Mouse (Mus musculus): ENCODE data around the gene Zscan12. TPM values are rescaled to one million over a fixed set of nuclear protein-coding genes. Genes with fewer than 3 reads are reported as not detected.

Zscan12 gene
- polyA plus RNA-seq, 1 experiment from 2014 or later, result 9.7 TPM

GRCm38 (mm10) chr13:21323405-21323804, 39.2 kb upstream of the Zscan12 start:
- H3K4me3 ChIP-seq (replicated peaks; ENCODE audit: low read depth, low read length), result no peak overlapping the region
- H3K27ac ChIP-seq, result no peak overlapping the region
- no peaks in the 10 kb centered on the region for H3K9me3 ChIP-seq (replicated peaks; ENCODE audit: low read length)
- no peak for DNase-seq (ENCODE audit: low spot score)
- H3K4me2 ChIP-seq (ENCODE audit: low read length), result 0 out of 2 replicates have a peak overlapping the region, but pooled peaks have one; percentile 23
- ATAC-seq (replicated peaks; ENCODE audit: low FRiP score, low read depth), result no peak
- no peak for TF ChIP-seq CTCF (IDR thresholded peaks at IDR 0.05; ENCODE audit: low read depth)
- H3K9ac ChIP-seq (ENCODE audit: low read depth, low read length), result no peak overlapping the region
- H3K4me1 ChIP-seq (replicated peaks; ENCODE audit: insufficient read depth, low read length), result 0 out of 2 replicates have a peak, but pooled peaks cover 4% of the 10 kb centered on the region
- H3K36me3 ChIP-seq (ENCODE audit: insufficient read depth, low read length), result no peaks in the 10 kb centered on the region
- no peaks in the 10 kb centered on the region for H3K27me3 ChIP-seq (ENCODE audit: insufficient read depth, low read length)
- 67% methylated on average over 6 of the region's 6 CpGs for WGBS

- no peak overlapping the region for H3K27ac ChIP-seq
- H3K9ac ChIP-seq (ENCODE audit: low read depth, low read length), result no peak overlapping the region
- no peaks in the 10 kb centered on the region for H3K27me3 ChIP-seq (ENCODE audit: insufficient read depth, low read length)
- peak overlapping the region; percentile 35; the same call in 1 of the 2 replicates for H3K4me3 ChIP-seq (replicated peaks; ENCODE audit: low read depth, low read length)
- peak overlapping the region; percentile 66 for H3K4me2 ChIP-seq (ENCODE audit: low read length)
- no peaks in the 10 kb centered on the region for H3K9me3 ChIP-seq (replicated peaks; ENCODE audit: low read length)
- peak; percentile 68 for TF ChIP-seq CTCF (IDR thresholded peaks at IDR 0.05; ENCODE audit: low read depth)
- H3K4me1 ChIP-seq (replicated peaks; ENCODE audit: insufficient read depth, low read length), result 0 out of 2 replicates have a peak, but pooled peaks cover 4% of the 10 kb centered on the region
- ATAC-seq (replicated peaks; ENCODE audit: low FRiP score, low read depth) (peak; percentile 59; the same call in 1 of the 2 replicates), DNase-seq (ENCODE audit: low spot score) (peak; percentile 74)
- under 1% methylated on average over 4 of the region's 4 CpGs for WGBS
- no peaks in the 10 kb centered on the region for H3K36me3 ChIP-seq (ENCODE audit: insufficient read depth, low read length)
These were observed 36.4 kb upstream of the Zscan12 start for GRCm38 (mm10) chr13:21326191-21326590.

GRCm38 (mm10) chr13:21326657-21327211, 35.9 kb upstream of the Zscan12 start:
- peak overlapping the region; percentile 10; the same call in 1 of the 2 replicates for H3K9ac ChIP-seq (ENCODE audit: low read depth, low read length)
- ATAC-seq (replicated peaks; ENCODE audit: low FRiP score, low read depth), result peak; percentile 57

GRCm38 (mm10) chr13:21327424-21327823, 35.2 kb upstream of the Zscan12 start:
- WGBS, result under 1% methylated on average over 9 of the region's 9 CpGs
- Histone ChIP-seq H3K36me3 (ENCODE audit: insufficient read depth, low read length) (no peaks in the 10 kb centered on the region), H3K9me3 (replicated peaks; ENCODE audit: low read length) (no peaks in the 10 kb centered on the region), H3K4me3 (replicated peaks; ENCODE audit: low read depth, low read length) (peak overlapping the region; percentile 35), H3K27me3 (ENCODE audit: insufficient read depth, low read length) (no peaks in the 10 kb centered on the region), H3K4me1 (replicated peaks; ENCODE audit: insufficient read depth, low read length) (no peaks in the 10 kb centered on the region), H3K27ac (no peak overlapping the region), H3K9ac (ENCODE audit: low read depth, low read length) (peak overlapping the region; percentile 10; the same call in 1 of the 2 replicates), H3K4me2 (ENCODE audit: low read length) (peak overlapping the region; percentile 66)
- 0 out of 2 replicates have a peak, but pooled peaks have one; percentile 53 for ATAC-seq (replicated peaks; ENCODE audit: low FRiP score, low read depth)
- peak; percentile 27 for DNase-seq (ENCODE audit: low spot score)
- no peak for TF ChIP-seq CTCF (IDR thresholded peaks at IDR 0.05; ENCODE audit: low read depth)

More at GRCm38 (mm10) chr13:21326657-21327211, 35.9 kb upstream of the Zscan12 start:
- WGBS, result under 1% methylated on average over 24 of the region's 24 CpGs
- Histone ChIP-seq H3K4me3 (replicated peaks; ENCODE audit: low read depth, low read length) (peak overlapping the region; percentile 35), H3K4me2 (ENCODE audit: low read length) (peak overlapping the region; percentile 66), H3K4me1 (replicated peaks; ENCODE audit: insufficient read depth, low read length) (0 out of 2 replicates have a peak, but pooled peaks cover 4% of the 10 kb centered on the region), H3K27ac (no peak overlapping the region), H3K27me3 (ENCODE audit: insufficient read depth, low read length) (no peaks in the 10 kb centered on the region), H3K9me3 (replicated peaks; ENCODE audit: low read length) (no peaks in the 10 kb centered on the region), H3K36me3 (ENCODE audit: insufficient read depth, low read length) (no peaks in the 10 kb centered on the region)
- TF ChIP-seq CTCF (IDR thresholded peaks at IDR 0.05; ENCODE audit: low read depth), result peak; percentile 89
- DNase-seq (ENCODE audit: low spot score), result peak; percentile 94

- no peak within 1 kb of the TSS for H3K4me3 ChIP-seq (replicated peaks; ENCODE audit: low read depth, low read length)
- TF ChIP-seq CTCF (IDR thresholded peaks at IDR 0.05; ENCODE audit: low read depth), result no peak
- H3K27me3 ChIP-seq (ENCODE audit: insufficient read depth, low read length), result no peaks in the 10 kb centered on the region
- WGBS, result 80% methylated on average over 1 of the region's 1 CpGs
- no peaks in the 10 kb centered on the region for H3K9me3 ChIP-seq (replicated peaks; ENCODE audit: low read length)
- no peak within 1 kb of the TSS for H3K9ac ChIP-seq (ENCODE audit: low read depth, low read length)
- ATAC-seq (replicated peaks; ENCODE audit: low FRiP score, low read depth) (no peak), DNase-seq (ENCODE audit: low spot score) (no peak)
- no peaks in the 10 kb centered on the region for H3K4me1 ChIP-seq (replicated peaks; ENCODE audit: insufficient read depth, low read length)
- H3K4me2 ChIP-seq (ENCODE audit: low read length), result no peak within 1 kb of the TSS
- no peaks in the 10 kb centered on the region for H3K36me3 ChIP-seq (ENCODE audit: insufficient read depth, low read length)
- no peak within 1 kb of the TSS for H3K27ac ChIP-seq
These were observed 16.0 kb upstream of the Zscan12 start, which contains the start of gene Olfr1367 for GRCm38 (mm10) chr13:21346610-21347009. Gene Olfr1367 (plus strand): TSS chr13:21346910.

GRCm38 (mm10) chr13:21350593-21350992, 12.0 kb upstream of the Zscan12 start:
- H3K4me2 ChIP-seq (ENCODE audit: low read length), result no peak overlapping the region
- no peaks in the 10 kb centered on the region for H3K27me3 ChIP-seq (ENCODE audit: insufficient read depth, low read length)
- H3K4me1 ChIP-seq (replicated peaks; ENCODE audit: insufficient read depth, low read length), result no peaks in the 10 kb centered on the region
- no peak overlapping the region for H3K4me3 ChIP-seq (replicated peaks; ENCODE audit: low read depth, low read length)
- no peaks in the 10 kb centered on the region for H3K36me3 ChIP-seq (ENCODE audit: insufficient read depth, low read length)
- DNase-seq (ENCODE audit: low spot score), result no peak
- TF ChIP-seq CTCF (IDR thresholded peaks at IDR 0.05; ENCODE audit: low read depth), result no peak
- H3K9me3 ChIP-seq (replicated peaks; ENCODE audit: low read length), result no peaks in the 10 kb centered on the region
- no peak overlapping the region for H3K9ac ChIP-seq (ENCODE audit: low read depth, low read length)
- ATAC-seq (replicated peaks; ENCODE audit: low FRiP score, low read depth), result no peak
- H3K27ac ChIP-seq, result no peak overlapping the region

Measured in kidney, postnatal 0 days (tissue).